Mouse (Mus musculus): Measurements from ENCODE around the gene Ptprcap. TPM values are rescaled to one million over a fixed set of nuclear protein-coding genes. Genes with fewer than 3 reads are reported as not detected.
"Not testable (repeated sequence)": the region's sequence is repeated elsewhere in the genome, so short reads cannot be mapped to it uniquely, and the experiment has no call there.

Ptprcap gene
- total RNA-seq, 2 experiments from 2014 or later, result 3.2 to 6.7 TPM

- not testable (repeated sequence) for DNase-seq
- intact Hi-C loops (cut with DNase I), result loop anchor here (5.0 kb wide), 1 partner anchor 72 kb away; no protein-coding TSS in a partner anchor
These were observed 28.1 kb upstream of the Ptprcap start for GRCm38 (mm10) chr19:4125268-4125667.

- peak; percentile 98 for DNase-seq
- intact Hi-C loops (cut with DNase I), result loop anchor here (2.0 to 5.0 kb wide), 2 partner anchors 71 to 103 kb away; no protein-coding TSS in a partner anchor
These were observed 27.4 kb upstream of the Ptprcap start, which contains the start of gene Aip for GRCm38 (mm10) chr19:4125741-4126696. TSS of gene Aip (minus strand) at chr19:4125858.

- no peak for DNase-seq
- intact Hi-C loops (cut with DNase I), result loop anchor here (2.0 to 5.0 kb wide), 2 partner anchors 70 to 102 kb away; no protein-coding TSS in a partner anchor
These were observed 26.5 kb upstream of the Ptprcap start for GRCm38 (mm10) chr19:4126759-4127495.

- intact Hi-C loops (cut with DNase I), result loop anchor here (5.0 kb wide), 1 partner anchor 68 kb away; no protein-coding TSS in a partner anchor
- no peak for DNase-seq
These were observed 23.9 kb upstream of the Ptprcap start for GRCm38 (mm10) chr19:4129462-4129861.

- intact Hi-C loops (cut with DNase I), result no loop called here
- no peak for DNase-seq
These were observed 23.3 kb upstream of the Ptprcap start for GRCm38 (mm10) chr19:4130106-4130505.

GRCm38 (mm10) chr19:4131075-4131474 is 22.3 kb upstream of the Ptprcap start:
- DNase-seq, result no peak
- intact Hi-C loops (cut with DNase I), result no loop called here

GRCm38 (mm10) chr19:4131768-4132167 is 21.6 kb upstream of the Ptprcap start:
- no peak for DNase-seq
- intact Hi-C loops (cut with DNase I), result no loop called here

GRCm38 (mm10) chr19:4134354-4134753 is 19.1 kb upstream of the Ptprcap start:
- intact Hi-C loops (cut with DNase I), result no loop called here

GRCm38 (mm10) chr19:4135229-4135962 is 18.0 kb upstream of the Ptprcap start:
- intact Hi-C loops (cut with DNase I); DNase-seq: not testable (repeated sequence)

More at GRCm38 (mm10) chr19:4134354-4134753, 19.1 kb upstream of the Ptprcap start:
- DNase-seq, result no peak

- intact Hi-C loops (cut with DNase I); DNase-seq: not testable (repeated sequence)
These were observed 17.4 kb upstream of the Ptprcap start for GRCm38 (mm10) chr19:4135963-4136345.

GRCm38 (mm10) chr19:4136463-4136862 is 16.9 kb upstream of the Ptprcap start:
- DNase-seq, result no peak
- intact Hi-C loops (cut with DNase I), result no loop called here

- intact Hi-C loops (cut with DNase I), result no loop called here
- no peak for DNase-seq
These were observed 15.5 kb upstream of the Ptprcap start for GRCm38 (mm10) chr19:4137913-4138312.

- intact Hi-C loops (cut with DNase I), result no loop called here
- DNase-seq, result no peak
These were observed 14.0 kb upstream of the Ptprcap start, which contains the start of gene Gpr152 for GRCm38 (mm10) chr19:4139446-4139845. TSS of gene Gpr152 (plus strand) at chr19:4139787.

- DNase-seq, result no peak
- intact Hi-C loops (cut with DNase I), result no loop called here
These were observed 13.3 kb upstream of the Ptprcap start for GRCm38 (mm10) chr19:4140147-4140546.

GRCm38 (mm10) chr19:4142416-4143173 is 10.8 kb upstream of the Ptprcap start:
- no peak for DNase-seq
- intact Hi-C loops (cut with DNase I), result no loop called here

GRCm38 (mm10) chr19:4143759-4144268 is 9.6 kb upstream of the Ptprcap start, which contains the start of gene Cabp4:
TSS of gene Cabp4 (minus strand) at chr19:4144033.
- intact Hi-C loops (cut with DNase I), result no loop called here
- DNase-seq, result no peak

- DNase-seq, result peak in 1 of 2 experiments; percentile 51
- intact Hi-C loops (cut with DNase I), result no loop called here
These were observed 8.6 kb upstream of the Ptprcap start for GRCm38 (mm10) chr19:4144550-4145498.

- intact Hi-C loops (cut with DNase I), result no loop called here
- no peak for DNase-seq
These were observed 7.5 kb upstream of the Ptprcap start for GRCm38 (mm10) chr19:4145936-4146335.

All from heart, postnatal 14 days (tissue).